Mouse (Mus musculus) limb, embryonic 14.5 days (tissue): ENCODE measurements around the gene Prelid3b. TPM values are rescaled to one million over a fixed set of nuclear protein-coding genes. Genes with fewer than 3 reads are reported as not detected.

Source experiments
- ATAC-seq: fragments of 200-750 bp; cut with Nextera tagmentation; 2 replicates; pipeline ENCODE4 v1.8.0; 2017; ENCODE audit warnings: low read depth, moderate number of reproducible peaks, moderate TSS enrichment; ENCODE audit not compliant: low FRiP score
- DNase-seq: peaks from one replicate; pipeline ENCODE4 v3.0.0-alpha.2; 2015; ENCODE audit warnings: low spot score
- H3K27ac ChIP-seq: fragments of 300-500 bp; sonication (generic); replicated peaks from 2 replicates; pipeline ENCODE4 v1.5.1; 2014; ENCODE audit warnings: low read depth, mild to moderate bottlenecking, low read length, moderate library complexity, mixed read lengths
- H3K27me3 ChIP-seq: fragments of 300-500 bp; sonication (generic); 2 replicates; pipeline ENCODE4 v1.6.1; 2014; ENCODE audit warnings: low read length, mixed read lengths; ENCODE audit not compliant: control insufficient read depth, insufficient read depth
- H3K36me3 ChIP-seq: fragments of 300-500 bp; sonication (generic); 2 replicates; pipeline ENCODE4 v1.6.1; 2014; ENCODE audit warnings: mild to moderate bottlenecking, low read length, moderate library complexity, mixed read lengths; ENCODE audit not compliant: control insufficient read depth, insufficient read depth
- H3K4me1 ChIP-seq: fragments of 300-500 bp; sonication (generic); 2 replicates; pipeline ENCODE4 v1.6.1; 2014; ENCODE audit warnings: antibody characterized with exemption, low read length, mixed read lengths; ENCODE audit not compliant: control insufficient read depth, insufficient read depth
- H3K4me2 ChIP-seq: fragments of 300-500 bp; sonication (generic); replicated peaks from 2 replicates; pipeline ENCODE4 v1.6.1; 2014; ENCODE audit warnings: low read depth, mild to moderate bottlenecking, low read length, moderate library complexity; ENCODE audit not compliant: severe bottlenecking
- H3K4me3 ChIP-seq: fragments of 300-500 bp; sonication (generic); replicated peaks from 2 replicates; pipeline ENCODE4 v1.5.1; 2014; ENCODE audit warnings: low read length
- H3K9ac ChIP-seq: fragments of 300-500 bp; sonication (generic); 2 replicates; pipeline ENCODE4 v1.6.1; 2014; ENCODE audit warnings: mild to moderate bottlenecking, low read depth, low read length, moderate library complexity; ENCODE audit not compliant: severe bottlenecking
- H3K9me3 ChIP-seq: fragments of 300-500 bp; sonication (generic); 2 replicates; pipeline ENCODE4 v1.6.1; 2016; ENCODE audit warnings: low read length; ENCODE audit not compliant: control insufficient read depth
- POLR2A ChIP-seq: fragments of 200-500 bp; IDR thresholded peaks from 2 replicates; pipeline ENCODE4 v1.8.0; 2012; ENCODE audit warnings: inconsistent platforms, mild to moderate bottlenecking, moderate library complexity, borderline replicate concordance; ENCODE audit not compliant: insufficient read depth, insufficient read length; ENCODE audit errors: extremely low read depth
- WGBS: fragments of 180-500 bp; shearing (Covaris S2); extraction: QIAGEN DNeasy Blood & Tissue Kit; methylation state at CpG from one replicate; pipeline ENCODE4 v1.1.7; 2014; 5-methylcytosine and 5-hydroxymethylcytosine counted together
- polyA plus RNA-seq, 2 experiments: library from polyadenylated mRNA; depleted of rRNA in 1 of 2; stranded (reverse) in 1 of 2; unstranded in 1 of 2; fragments of >200 nt; fragmentation: Nextera tagmentation in 1 of 2; extraction: Ambion mirVana in 1 of 2; gene quantifications; 2 replicates each; pipeline versions ENCODE4 v1.2.1 to v1.2.3; 2012 to 2014

Gene Prelid3b
- polyA plus RNA-seq, 2 experiments: 89.5 to 112 TPM

- DNase-seq: no peak
- H3K9me3 ChIP-seq: no peaks in the 10 kb centered on the region
- peaks cover 53% of the 10 kb centered on the region for H3K36me3 ChIP-seq
- peaks cover 5% of the 10 kb centered on the region; the same call in 1 of the 2 replicates for H3K4me1 ChIP-seq
- peak overlapping the region; percentile 82 for H3K9ac ChIP-seq
- ATAC-seq: 0 out of 2 replicates have a peak, but pooled peaks have one; percentile 7
- peak overlapping the region; percentile 9; the same call in 1 of the 2 replicates for H3K27ac ChIP-seq
- H3K4me3 ChIP-seq: peak overlapping the region; percentile 83
- H3K4me2 ChIP-seq: peak overlapping the region; percentile 97
- TF ChIP-seq POLR2A: no peak
- H3K27me3 ChIP-seq: no peaks in the 10 kb centered on the region
- WGBS: 40% methylated on average over 10 of the region's 10 CpGs
Observed at GRCm38 (mm10) chr2:174463370-174463769, 9.5 kb downstream of the Prelid3b start.

- no peaks in the 10 kb centered on the region for H3K27me3 ChIP-seq
- peaks cover 27% of the 10 kb centered on the region for H3K36me3 ChIP-seq
- no peak overlapping the region for H3K4me2 ChIP-seq
- H3K9me3 ChIP-seq: no peaks in the 10 kb centered on the region
- H3K27ac ChIP-seq: no peak overlapping the region
- H3K4me3 ChIP-seq: no peak overlapping the region
- TF ChIP-seq POLR2A: no peak
- H3K9ac ChIP-seq: no peak overlapping the region
- DNase-seq (no peak), ATAC-seq (no peak)
- WGBS: 85% methylated on average over 2 of the region's 2 CpGs
- H3K4me1 ChIP-seq: peaks cover 5% of the 10 kb centered on the region; the same call in 1 of the 2 replicates
Observed at GRCm38 (mm10) chr2:174459365-174459764, 13.5 kb downstream of the Prelid3b start.

GRCm38 (mm10) chr2:174453681-174454080, 19.2 kb downstream of the Prelid3b start:
- Histone ChIP-seq H3K4me1 (no peaks in the 10 kb centered on the region), H3K9me3 (no peaks in the 10 kb centered on the region), H3K9ac (no peak overlapping the region), H3K4me2 (no peak overlapping the region), H3K27ac (no peak overlapping the region), H3K36me3 (no peaks in the 10 kb centered on the region), H3K27me3 (no peaks in the 10 kb centered on the region), H3K4me3 (no peak overlapping the region)
- no peak for TF ChIP-seq POLR2A
- DNase-seq (no peak), ATAC-seq (no peak)
- WGBS: 79% methylated on average over 7 of the region's 7 CpGs

GRCm38 (mm10) chr2:174450353-174450752, 22.5 kb downstream of the Prelid3b start, which contains the start of gene Tubb1:
Gene Tubb1 (plus strand): TSS chr2:174450695.
- no peak for DNase-seq
- Histone ChIP-seq H3K4me3 (no peak within 1 kb of the TSS), H3K4me1 (no peaks in the 10 kb centered on the region; the same call in 1 of the 2 replicates), H3K36me3 (no peaks in the 10 kb centered on the region), H3K27me3 (no peaks in the 10 kb centered on the region), H3K9me3 (no peaks in the 10 kb centered on the region), H3K4me2 (no peak within 1 kb of the TSS), H3K27ac (no peak within 1 kb of the TSS), H3K9ac (no peak within 1 kb of the TSS)
- WGBS: 75% methylated on average over 4 of the region's 4 CpGs
- no peak for ATAC-seq
- no peak for TF ChIP-seq POLR2A

- H3K4me1 ChIP-seq: no peaks in the 10 kb centered on the region; the same call in 1 of the 2 replicates
- no peaks in the 10 kb centered on the region for H3K27me3 ChIP-seq
- WGBS: 82% methylated on average over 4 of the region's 4 CpGs
- no peak overlapping the region for H3K27ac ChIP-seq
- H3K9ac ChIP-seq: no peak overlapping the region
- DNase-seq: no peak
- no peak for TF ChIP-seq POLR2A
- no peak overlapping the region for H3K4me3 ChIP-seq
- no peak for ATAC-seq
- no peaks in the 10 kb centered on the region for H3K9me3 ChIP-seq
- H3K36me3 ChIP-seq: no peaks in the 10 kb centered on the region
- no peak overlapping the region for H3K4me2 ChIP-seq
Observed at GRCm38 (mm10) chr2:174448405-174448804, 24.5 kb downstream of the Prelid3b start.

GRCm38 (mm10) chr2:174446905-174447304, 26.0 kb downstream of the Prelid3b start:
- H3K9me3 ChIP-seq: no peaks in the 10 kb centered on the region
- TF ChIP-seq POLR2A: no peak
- no peak overlapping the region for H3K4me2 ChIP-seq
- no peak overlapping the region for H3K4me3 ChIP-seq
- H3K27me3 ChIP-seq: no peaks in the 10 kb centered on the region
- H3K4me1 ChIP-seq: peaks cover 8% of the 10 kb centered on the region
- H3K36me3 ChIP-seq: no peaks in the 10 kb centered on the region
- WGBS: 47% methylated on average over 8 of the region's 8 CpGs
- H3K27ac ChIP-seq: no peak overlapping the region
- no peak for DNase-seq
- ATAC-seq: peak; percentile 47
- no peak overlapping the region for H3K9ac ChIP-seq
